Mouse (Mus musculus): Measurements from ENCODE around the gene Wdr83os. TPM values are rescaled to one million over a fixed set of nuclear protein-coding genes. Genes with fewer than 3 reads are reported as not detected.

Wdr83os gene
- polyA plus RNA-seq, 1 experiment from 2014 or later, result 136 TPM

GRCm38 (mm10) chr8:85036718-85037365 lies 43.7 kb upstream of the Wdr83os start, which contains the start of gene Tnpo2:
Gene Tnpo2 (plus strand): TSS chr8:85036915.
- ATAC-seq (ENCODE audit: insufficient number of reproducible peaks, insufficient read depth, low FRiP score, low read depth), result peak; percentile 92
- no peaks in the 10 kb centered on the region for H3K27me3 ChIP-seq (ENCODE audit: control insufficient read depth, insufficient read depth, low read length)
- H3K36me3 ChIP-seq (ENCODE audit: control insufficient read depth, insufficient read depth, low read length), result peaks cover 44% of the 10 kb centered on the region
- H3K4me1 ChIP-seq (ENCODE audit: control insufficient read depth in 2 of 2, insufficient read depth in 2 of 2, low read length in 2 of 2), result peaks cover 0 to 22% of the 10 kb centered on the region in 2 experiments; a peak in 3 of 4 replicates
- peak within 1 kb of the TSS; percentile 96 for H3K4me2 ChIP-seq (ENCODE audit: low read length)
- WGBS, result under 1% methylated on average over 59 of the region's 59 CpGs
- peak within 1 kb of the TSS; percentile 92 for H3K9ac ChIP-seq (ENCODE audit: low read length)
- H3K9me3 ChIP-seq (ENCODE audit: control insufficient read depth, low read length), result no peaks in the 10 kb centered on the region
- H3K4me3 ChIP-seq (ENCODE audit: control insufficient read depth in 1 of 2, insufficient read depth in 1 of 2, low read depth in 1 of 2, low read length in 2 of 2), result peak within 1 kb of the TSS; percentile 84 to 96
- peak within 1 kb of the TSS; percentile 99 for H3K27ac ChIP-seq (replicated peaks in 1 of 2; ENCODE audit: control insufficient read depth in 1 of 2, insufficient read depth in 1 of 2, low read depth in 2 of 2, low read length in 2 of 2)

GRCm38 (mm10) chr8:85037366-85037680 lies 43.2 kb upstream of the Wdr83os start:
- peak overlapping the region; percentile 99 for H3K27ac ChIP-seq (replicated peaks in 1 of 2; ENCODE audit: control insufficient read depth in 1 of 2, insufficient read depth in 1 of 2, low read depth in 2 of 2, low read length in 2 of 2)
- H3K36me3 ChIP-seq (ENCODE audit: control insufficient read depth, insufficient read depth, low read length), result peaks cover 44% of the 10 kb centered on the region
- H3K9me3 ChIP-seq (ENCODE audit: control insufficient read depth, low read length), result no peaks in the 10 kb centered on the region
- peak overlapping the region; percentile 96 for H3K4me2 ChIP-seq (ENCODE audit: low read length)
- under 1% methylated on average over 14 of the region's 14 CpGs for WGBS
- peak; percentile 11 for ATAC-seq (ENCODE audit: insufficient number of reproducible peaks, insufficient read depth, low FRiP score, low read depth)
- peak overlapping the region; percentile 92 for H3K9ac ChIP-seq (ENCODE audit: low read length)
- H3K27me3 ChIP-seq (ENCODE audit: control insufficient read depth, insufficient read depth, low read length), result no peaks in the 10 kb centered on the region
- peak overlapping the region; percentile 84 to 96 for H3K4me3 ChIP-seq (ENCODE audit: control insufficient read depth in 1 of 2, insufficient read depth in 1 of 2, low read depth in 1 of 2, low read length in 2 of 2)
- peaks cover 0 to 22% of the 10 kb centered on the region in 2 experiments; a peak in 3 of 4 replicates for H3K4me1 ChIP-seq (ENCODE audit: control insufficient read depth in 2 of 2, insufficient read depth in 2 of 2, low read length in 2 of 2)

GRCm38 (mm10) chr8:85037681-85038531 lies 42.6 kb upstream of the Wdr83os start:
- ATAC-seq (ENCODE audit: insufficient number of reproducible peaks, insufficient read depth, low FRiP score, low read depth), result 0 out of 2 replicates have a peak, but pooled peaks have one; percentile 19
- under 1% methylated on average over 56 of the region's 57 CpGs for WGBS
- peak overlapping the region; percentile 92 for H3K9ac ChIP-seq (ENCODE audit: low read length)
- H3K27ac ChIP-seq (replicated peaks in 1 of 2; ENCODE audit: control insufficient read depth in 1 of 2, insufficient read depth in 1 of 2, low read depth in 2 of 2, low read length in 2 of 2), result peak overlapping the region; percentile 99
- H3K4me2 ChIP-seq (ENCODE audit: low read length), result peak overlapping the region; percentile 96
- H3K9me3 ChIP-seq (ENCODE audit: control insufficient read depth, low read length), result no peaks in the 10 kb centered on the region
- H3K4me3 ChIP-seq (ENCODE audit: control insufficient read depth in 1 of 2, insufficient read depth in 1 of 2, low read depth in 1 of 2, low read length in 2 of 2), result peak overlapping the region; percentile 84 to 96
- peaks cover 43% of the 10 kb centered on the region for H3K36me3 ChIP-seq (ENCODE audit: control insufficient read depth, insufficient read depth, low read length)
- H3K27me3 ChIP-seq (ENCODE audit: control insufficient read depth, insufficient read depth, low read length), result no peaks in the 10 kb centered on the region
- peaks cover 0 to 22% of the 10 kb centered on the region in 2 experiments; a peak in 3 of 4 replicates for H3K4me1 ChIP-seq (ENCODE audit: control insufficient read depth in 2 of 2, insufficient read depth in 2 of 2, low read length in 2 of 2)

- Histone ChIP-seq H3K4me3 (ENCODE audit: control insufficient read depth in 1 of 2, insufficient read depth in 1 of 2, low read depth in 1 of 2, low read length in 2 of 2) (no peak overlapping the region), H3K27ac (replicated peaks in 1 of 2; ENCODE audit: control insufficient read depth in 1 of 2, insufficient read depth in 1 of 2, low read depth in 2 of 2, low read length in 2 of 2) (no peak overlapping the region), H3K27me3 (ENCODE audit: control insufficient read depth, insufficient read depth, low read length) (no peaks in the 10 kb centered on the region), H3K4me2 (ENCODE audit: low read length) (no peak overlapping the region), H3K4me1 (ENCODE audit: control insufficient read depth in 2 of 2, insufficient read depth in 2 of 2, low read length in 2 of 2) (peaks cover 0 to 7% of the 10 kb centered on the region in 2 experiments; a peak in 2 of 4 replicates), H3K9ac (ENCODE audit: low read length) (no peak overlapping the region), H3K9me3 (ENCODE audit: control insufficient read depth, low read length) (no peaks in the 10 kb centered on the region), H3K36me3 (ENCODE audit: control insufficient read depth, insufficient read depth, low read length) (peaks cover 88% of the 10 kb centered on the region)
- no peak for ATAC-seq (ENCODE audit: insufficient number of reproducible peaks, insufficient read depth, low FRiP score, low read depth)
- 93% methylated on average over 6 of the region's 6 CpGs for WGBS
Measured at GRCm38 (mm10) chr8:85043619-85044018, 36.9 kb upstream of the Wdr83os start.

GRCm38 (mm10) chr8:85057367-85057766 lies 23.2 kb upstream of the Wdr83os start:
- no peak overlapping the region for H3K4me3 ChIP-seq (ENCODE audit: control insufficient read depth in 1 of 2, insufficient read depth in 1 of 2, low read depth in 1 of 2, low read length in 2 of 2)
- ATAC-seq (ENCODE audit: insufficient number of reproducible peaks, insufficient read depth, low FRiP score, low read depth), result no peak
- peaks cover 3 to 7% of the 10 kb centered on the region in 2 experiments; a peak in 3 of 4 replicates for H3K4me1 ChIP-seq (ENCODE audit: control insufficient read depth in 2 of 2, insufficient read depth in 2 of 2, low read length in 2 of 2)
- H3K36me3 ChIP-seq (ENCODE audit: control insufficient read depth, insufficient read depth, low read length), result peaks cover 50% of the 10 kb centered on the region
- WGBS, result 85% methylated on average over 7 of the region's 7 CpGs
- no peaks in the 10 kb centered on the region for H3K9me3 ChIP-seq (ENCODE audit: control insufficient read depth, low read length)
- no peaks in the 10 kb centered on the region for H3K27me3 ChIP-seq (ENCODE audit: control insufficient read depth, insufficient read depth, low read length)
- no peak overlapping the region for H3K27ac ChIP-seq (replicated peaks in 1 of 2; ENCODE audit: control insufficient read depth in 1 of 2, insufficient read depth in 1 of 2, low read depth in 2 of 2, low read length in 2 of 2)
- H3K9ac ChIP-seq (ENCODE audit: low read length), result no peak overlapping the region
- H3K4me2 ChIP-seq (ENCODE audit: low read length), result no peak overlapping the region

- Histone ChIP-seq H3K9me3 (ENCODE audit: control insufficient read depth, low read length) (no peaks in the 10 kb centered on the region), H3K27ac (replicated peaks in 1 of 2; ENCODE audit: control insufficient read depth in 1 of 2, insufficient read depth in 1 of 2, low read depth in 2 of 2, low read length in 2 of 2) (no peak within 1 kb of the TSS), H3K4me3 (ENCODE audit: control insufficient read depth in 1 of 2, insufficient read depth in 1 of 2, low read depth in 1 of 2, low read length in 2 of 2) (peak within 1 kb of the TSS; percentile 76 to 79), H3K4me2 (ENCODE audit: low read length) (peak within 1 kb of the TSS; percentile 90), H3K9ac (ENCODE audit: low read length) (peak within 1 kb of the TSS; percentile 80), H3K36me3 (ENCODE audit: control insufficient read depth, insufficient read depth, low read length) (peaks cover 26% of the 10 kb centered on the region), H3K4me1 (ENCODE audit: control insufficient read depth in 2 of 2, insufficient read depth in 2 of 2, low read length in 2 of 2) (peaks cover 3 to 7% of the 10 kb centered on the region in 2 experiments; a peak in 3 of 4 replicates), H3K27me3 (ENCODE audit: control insufficient read depth, insufficient read depth, low read length) (no peaks in the 10 kb centered on the region)
- ATAC-seq (ENCODE audit: insufficient number of reproducible peaks, insufficient read depth, low FRiP score, low read depth), result peak; percentile 78
- under 1% methylated on average over 52 of the region's 53 CpGs for WGBS
Measured at GRCm38 (mm10) chr8:85059879-85060616, 20.5 kb upstream of the Wdr83os start, which contains the start of gene Fbxw9. Gene Fbxw9 (plus strand): TSS chr8:85060055.

GRCm38 (mm10) chr8:85062603-85063002 lies 17.9 kb upstream of the Wdr83os start:
- WGBS, result 94% methylated on average over 4 of the region's 4 CpGs

More at GRCm38 (mm10) chr8:85062603-85063002, 17.9 kb upstream of the Wdr83os start:
- H3K36me3 ChIP-seq (ENCODE audit: control insufficient read depth, insufficient read depth, low read length), result peaks cover 22% of the 10 kb centered on the region
- no peaks in the 10 kb centered on the region for H3K27me3 ChIP-seq (ENCODE audit: control insufficient read depth, insufficient read depth, low read length)
- no peak overlapping the region for H3K4me3 ChIP-seq (ENCODE audit: control insufficient read depth in 1 of 2, insufficient read depth in 1 of 2, low read depth in 1 of 2, low read length in 2 of 2)
- no peak overlapping the region for H3K9ac ChIP-seq (ENCODE audit: low read length)
- peaks cover 3 to 7% of the 10 kb centered on the region in 2 experiments; a peak in 3 of 4 replicates for H3K4me1 ChIP-seq (ENCODE audit: control insufficient read depth in 2 of 2, insufficient read depth in 2 of 2, low read length in 2 of 2)
- no peaks in the 10 kb centered on the region for H3K9me3 ChIP-seq (ENCODE audit: control insufficient read depth, low read length)
- H3K27ac ChIP-seq (replicated peaks in 1 of 2; ENCODE audit: control insufficient read depth in 1 of 2, insufficient read depth in 1 of 2, low read depth in 2 of 2, low read length in 2 of 2), result no peak overlapping the region
- no peak for ATAC-seq (ENCODE audit: insufficient number of reproducible peaks, insufficient read depth, low FRiP score, low read depth)
- no peak overlapping the region for H3K4me2 ChIP-seq (ENCODE audit: low read length)

Measured in heart, embryonic 14.5 days (tissue).